Mouse (Mus musculus) activated CD4-positive, CD25-positive, alpha-beta regulatory T cell, adult 4 months (primary cell): Measurements from ENCODE around the gene Hemgn. TPM values are rescaled to one million over a fixed set of nuclear protein-coding genes. Genes with fewer than 3 reads are reported as not detected.
A peak's percentile ranks its signal among the peaks of the same experiment; 100 is the strongest.

Experiments used
- ATAC-seq: one replicate; pipeline ENCODE4 v1.8.0; 2017
- polyA plus RNA-seq, 2 experiments: library from polyadenylated mRNA; unstranded; fragments of 100-300 nt; shearing (Covaris generic); gene quantifications; one replicate each; pipeline ENCODE4 v1.2.1; 2017

Hemgn gene
- polyA plus RNA-seq, 2 experiments from 2014 or later = 0.93 to 2.7 TPM

DNA sequence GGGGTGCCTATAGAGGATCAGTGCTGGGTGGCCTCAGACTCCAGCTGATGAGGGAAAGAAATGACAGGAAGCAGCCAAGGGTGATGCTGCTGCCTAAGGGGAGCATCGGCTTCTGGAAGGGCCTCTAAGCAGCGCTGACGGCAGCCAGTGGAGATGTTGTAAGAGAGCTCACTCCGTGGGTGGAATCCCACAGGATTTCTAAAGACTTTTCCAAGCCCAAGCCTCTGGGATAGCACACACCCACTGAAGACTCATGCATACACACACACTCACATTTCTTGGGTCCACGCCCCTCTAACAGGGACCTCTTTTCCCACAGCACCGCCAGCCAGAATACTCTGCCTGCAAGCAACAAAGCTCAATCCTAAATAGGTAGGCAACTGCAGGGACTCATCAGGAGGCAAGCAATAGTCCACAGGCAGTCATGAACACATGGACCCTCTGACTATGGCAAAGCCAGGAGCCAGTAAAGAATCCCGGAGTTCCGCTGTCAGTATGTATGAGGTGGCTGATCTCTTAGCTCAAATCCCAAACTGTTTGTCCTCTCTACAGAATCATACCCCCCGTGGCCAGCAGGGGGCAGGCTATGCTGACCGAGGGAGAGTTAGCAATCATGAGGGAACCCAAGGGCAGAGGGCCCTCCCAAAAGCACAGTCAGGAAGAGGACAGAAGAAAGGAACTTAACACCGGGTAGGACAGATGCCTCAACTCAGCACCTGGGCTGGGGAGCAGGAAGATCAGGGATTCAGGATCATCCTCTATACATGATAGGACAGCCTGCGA, 56.8 kb downstream of the Hemgn start:
- ATAC-seq = no peak

GRCm38 (mm10) chr4:46353045-46353444, 60.3 kb downstream of the Hemgn start:
- ATAC-seq = no peak

GRCm38 (mm10) chr4:46349530-46349929, 63.8 kb downstream of the Hemgn start:
- ATAC-seq = no peak

DNA sequence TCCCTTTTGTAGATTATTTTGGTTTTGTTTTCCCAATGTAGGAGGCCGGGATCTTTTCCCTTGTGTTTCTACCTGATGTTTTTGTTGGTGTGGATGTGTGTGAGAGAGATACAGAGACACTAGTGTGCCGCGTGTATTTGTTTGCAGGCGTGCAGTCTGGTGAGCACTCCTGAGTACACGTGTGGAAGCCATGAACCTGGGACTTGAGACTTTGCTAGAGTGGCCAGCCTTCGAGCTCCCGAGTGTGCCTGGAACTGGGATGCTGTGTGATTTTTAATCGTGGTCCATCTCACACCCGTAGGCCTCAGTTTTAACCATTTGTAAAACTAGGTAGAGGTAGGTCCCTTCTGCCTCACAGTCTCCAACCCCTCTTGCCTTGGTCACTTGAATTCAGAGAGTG, 64.4 kb downstream of the Hemgn start:
- ATAC-seq = no peak

- ATAC-seq = no peak
These were observed 65.5 kb downstream of the Hemgn start for GRCm38 (mm10) chr4:46347580-46348515.

GRCm38 (mm10) chr4:46347141-46347540, 66.2 kb downstream of the Hemgn start:
- no peak for ATAC-seq

DNA sequence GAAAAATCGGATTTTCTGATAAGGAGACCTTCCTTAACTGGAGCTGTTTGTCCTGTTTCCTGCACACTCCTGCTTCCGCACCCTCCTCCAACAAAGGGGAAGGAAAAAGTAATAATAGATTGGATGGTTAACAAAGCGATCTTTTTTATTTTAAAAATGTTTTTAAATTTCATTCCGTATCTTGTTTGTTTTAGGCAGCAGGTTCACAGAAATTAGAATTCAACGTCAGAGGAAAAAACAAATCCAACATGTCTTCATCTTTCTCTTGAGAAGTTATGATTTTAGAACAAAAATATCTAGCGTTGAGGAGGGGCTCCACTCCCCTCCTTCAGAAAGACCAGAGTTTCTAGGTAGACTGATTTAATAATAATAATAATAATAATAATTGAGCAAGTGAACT, 67.1 kb downstream of the Hemgn start:
- no peak for ATAC-seq

- no peak for ATAC-seq
These were observed 67.6 kb downstream of the Hemgn start for GRCm38 (mm10) chr4:46345773-46346100.

DNA sequence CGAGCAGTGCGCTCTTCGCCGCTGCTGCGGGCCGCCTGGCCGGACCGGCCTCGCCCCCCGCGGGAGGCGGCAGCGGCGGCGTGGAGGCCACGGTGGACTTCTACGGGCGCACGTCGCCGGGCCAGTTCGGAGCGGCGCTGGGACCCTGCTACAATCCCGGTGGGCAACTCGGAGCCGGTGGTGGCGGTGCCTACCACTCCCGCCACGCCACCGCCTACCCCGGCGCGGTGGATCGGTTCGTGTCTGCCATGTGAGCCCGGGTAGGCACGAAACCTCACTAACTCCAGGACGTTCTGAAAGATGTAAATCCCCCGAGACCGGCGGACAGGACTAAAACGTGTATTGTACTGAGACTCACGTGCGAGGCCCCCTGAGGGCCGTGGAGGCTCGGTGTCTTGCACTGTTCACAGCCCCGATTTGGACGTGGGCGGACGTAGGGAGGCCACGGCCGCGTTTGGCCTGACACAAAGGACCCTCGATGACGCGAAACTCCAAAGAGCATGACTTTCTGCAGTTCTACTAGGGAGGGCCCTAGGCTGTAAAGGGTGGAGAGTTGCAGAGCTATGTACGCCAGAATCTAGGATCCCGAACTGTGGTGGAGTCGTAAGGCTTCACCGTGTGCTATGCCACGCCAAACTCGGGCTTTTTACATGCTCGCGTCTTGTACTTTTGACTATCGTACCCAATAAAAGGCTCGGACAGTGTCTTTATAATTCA, 68.1 kb downstream of the Hemgn start:
- no peak for ATAC-seq

DNA sequence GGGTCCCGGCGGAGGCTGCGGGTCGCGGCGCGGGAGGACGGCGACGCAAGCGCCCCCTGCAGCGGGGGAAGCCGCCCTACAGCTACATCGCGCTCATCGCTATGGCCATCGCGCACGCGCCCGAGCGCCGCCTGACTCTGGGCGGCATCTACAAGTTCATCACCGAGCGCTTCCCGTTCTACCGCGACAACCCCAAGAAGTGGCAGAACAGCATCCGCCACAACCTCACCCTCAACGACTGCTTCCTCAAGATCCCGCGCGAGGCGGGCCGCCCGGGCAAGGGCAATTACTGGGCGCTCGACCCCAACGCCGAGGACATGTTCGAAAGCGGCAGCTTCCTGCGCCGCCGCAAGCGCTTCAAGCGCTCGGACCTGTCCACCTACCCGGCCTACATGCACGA, 69.0 kb downstream of the Hemgn start:
- peak; percentile 28 for ATAC-seq

Other genes with a start within 250 kb of the Hemgn start
- 10 to 100 TPM; 10.9 to 17.7 TPM for gene Xpa, start 217.2 kb downstream of the Hemgn start, polyA plus RNA-seq
- not detected for gene Foxe1, start 69.9 kb downstream of the Hemgn start, polyA plus RNA-seq
- 10 to 100 TPM; 10.9 to 16.3 TPM for gene Trmo, start 24.1 kb downstream of the Hemgn start, polyA plus RNA-seq
- 10 to 100 TPM; 55.1 to 55.3 TPM for gene Anp32b, start 37.4 kb upstream of the Hemgn start, polyA plus RNA-seq
- gene Nans, start 75.7 kb upstream of the Hemgn start, polyA plus RNA-seq = 10 to 100 TPM; 68.7 to 68.8 TPM
- 10 to 100 TPM; 26.7 to 31.2 TPM for gene Trim14, start 122.6 kb upstream of the Hemgn start, polyA plus RNA-seq
- gene Coro2a, start 188.7 kb upstream of the Hemgn start, polyA plus RNA-seq = 100 to 1,000 TPM in 1 of 2 experiments, 10 to 100 TPM in 1; 79.7 to 108 TPM
- gene Tbc1d2, start 236.7 kb upstream of the Hemgn start, polyA plus RNA-seq = under 1 TPM; 0.31 to 0.67 TPM